Mouse (Mus musculus) intestine, embryonic 14.5 days (tissue): ENCODE results near the gene Dusp12. TPM values are rescaled to one million over a fixed set of nuclear protein-coding genes. Genes with fewer than 3 reads are reported as not detected.

ENCODE experiments used
- ATAC-seq: fragments of 200-750 bp; cut with Nextera tagmentation; replicated peaks from 2 replicates; pipeline ENCODE4 v1.8.0; 2017; ENCODE audit warnings: low read depth, moderate number of reproducible peaks, moderate TSS enrichment, moderate library complexity; ENCODE audit not compliant: low FRiP score, low TSS enrichment
- DNase-seq: peaks from one replicate; pipeline ENCODE4 v3.0.0-alpha.2; 2018; ENCODE audit warnings: low spot score
- H3K27ac ChIP-seq: fragments of 300-500 bp; sonication (generic); 2 replicates; pipeline ENCODE4 v1.5.1; 2014; ENCODE audit warnings: low read depth, mild to moderate bottlenecking, control low read depth
- H3K27me3 ChIP-seq: fragments of 300-500 bp; sonication (generic); replicated peaks from 2 replicates; pipeline ENCODE4 v1.6.1; 2014; ENCODE audit warnings: low read length, control low read depth; ENCODE audit not compliant: control insufficient read depth, insufficient read depth
- H3K36me3 ChIP-seq: fragments of 300-500 bp; sonication (generic); 2 replicates; pipeline ENCODE4 v1.6.1; 2014; ENCODE audit warnings: low read length, control low read depth; ENCODE audit not compliant: control insufficient read depth, insufficient read depth
- H3K4me1 ChIP-seq: fragments of 300-500 bp; sonication (generic); replicated peaks from 2 replicates; pipeline ENCODE4 v1.6.1; 2014; ENCODE audit warnings: low read length, control low read depth, mixed read lengths; ENCODE audit not compliant: control insufficient read depth, insufficient read depth
- H3K4me2 ChIP-seq: fragments of 300-500 bp; sonication (generic); 2 replicates; pipeline ENCODE4 v1.6.1; 2014; ENCODE audit warnings: low read length
- H3K4me3 ChIP-seq: fragments of 300-500 bp; sonication (generic); 2 replicates; pipeline ENCODE4 v1.5.1; 2014; ENCODE audit warnings: low read depth, low read length, control low read depth, mixed read lengths
- H3K9ac ChIP-seq: fragments of 300-500 bp; sonication (generic); 2 replicates; pipeline ENCODE4 v1.6.1; 2014; ENCODE audit warnings: mild to moderate bottlenecking, low read length
- H3K9me3 ChIP-seq: fragments of 300-500 bp; sonication (generic); 2 replicates; pipeline ENCODE4 v1.6.1; 2016; ENCODE audit warnings: low read length, control low read depth; ENCODE audit not compliant: control insufficient read depth
- WGBS: fragments of 180-500 bp; shearing (Covaris S2); extraction: QIAGEN DNeasy Blood & Tissue Kit; methylation state at CpG from one replicate; pipeline ENCODE4 v1.1.7; 2014; 5-methylcytosine and 5-hydroxymethylcytosine counted together
- polyA plus RNA-seq: library from polyadenylated mRNA; unstranded; fragments of >200 nt; fragmentation: Nextera tagmentation; extraction: Ambion mirVana; gene quantifications from 2 replicates; pipeline ENCODE4 v1.2.1, GENCODE M21; 2014

Gene Dusp12
- polyA plus RNA-seq, 1 experiment from 2014 or later: 53.5 TPM

GRCm38 (mm10) chr1:170924485-170924884 is 39.1 kb upstream of the Dusp12 start:
- Histone ChIP-seq H3K9me3 (no peaks in the 10 kb centered on the region), H3K9ac (no peak overlapping the region), H3K4me3 (no peak overlapping the region), H3K27ac (no peak overlapping the region), H3K36me3 (no peaks in the 10 kb centered on the region), H3K4me2 (no peak overlapping the region), H3K4me1 (no peaks in the 10 kb centered on the region), H3K27me3 (no peaks in the 10 kb centered on the region)
- no peak for DNase-seq
- 79% methylated on average over 6 of the region's 6 CpGs for WGBS
- no peak for ATAC-seq

- no peaks in the 10 kb centered on the region for H3K27me3 ChIP-seq
- no peak overlapping the region for H3K27ac ChIP-seq
- no peak overlapping the region for H3K4me2 ChIP-seq
- H3K9me3 ChIP-seq: no peaks in the 10 kb centered on the region
- DNase-seq (no peak), ATAC-seq (no peak)
- WGBS: 96% methylated on average over 8 of the region's 8 CpGs
- no peak overlapping the region for H3K9ac ChIP-seq
- H3K4me3 ChIP-seq: no peak overlapping the region
- H3K36me3 ChIP-seq: no peaks in the 10 kb centered on the region
- no peaks in the 10 kb centered on the region for H3K4me1 ChIP-seq
Observed at GRCm38 (mm10) chr1:170919308-170919707, 34.0 kb upstream of the Dusp12 start.

GRCm38 (mm10) chr1:170915657-170916056 is 30.3 kb upstream of the Dusp12 start:
- Histone ChIP-seq H3K4me3 (no peak overlapping the region), H3K9ac (no peak overlapping the region), H3K27ac (no peak overlapping the region), H3K4me2 (no peak overlapping the region), H3K4me1 (no peaks in the 10 kb centered on the region), H3K36me3 (no peaks in the 10 kb centered on the region), H3K27me3 (no peaks in the 10 kb centered on the region), H3K9me3 (no peaks in the 10 kb centered on the region)
- WGBS: 65% methylated on average over 5 of the region's 5 CpGs
- ATAC-seq (no peak), DNase-seq (no peak)

- Histone ChIP-seq H3K4me1 (peaks cover 5% of the 10 kb centered on the region), H3K9ac (no peak within 1 kb of the TSS), H3K27ac (no peak within 1 kb of the TSS), H3K27me3 (peaks cover 12% of the 10 kb centered on the region), H3K36me3 (no peaks in the 10 kb centered on the region), H3K4me3 (no peak within 1 kb of the TSS), H3K4me2 (no peak within 1 kb of the TSS), H3K9me3 (no peaks in the 10 kb centered on the region)
- 71% methylated on average over 5 of the region's 5 CpGs for WGBS
- no peak for DNase-seq
- ATAC-seq: no peak
Observed at GRCm38 (mm10) chr1:170912891-170913615, 27.7 kb upstream of the Dusp12 start, which contains the start of gene Fcrlb. TSS of gene Fcrlb (minus strand) at chr1:170912941.

- no peak overlapping the region for H3K27ac ChIP-seq
- H3K9ac ChIP-seq: no peak overlapping the region
- no peaks in the 10 kb centered on the region for H3K9me3 ChIP-seq
- ATAC-seq: no peak
- WGBS: 87% methylated on average over 11 of the region's 11 CpGs
- DNase-seq: no peak
- H3K4me1 ChIP-seq: peaks cover 7% of the 10 kb centered on the region
- H3K36me3 ChIP-seq: no peaks in the 10 kb centered on the region
- no peak overlapping the region for H3K4me2 ChIP-seq
- no peak overlapping the region for H3K4me3 ChIP-seq
- H3K27me3 ChIP-seq: peaks cover 22% of the 10 kb centered on the region
Observed at GRCm38 (mm10) chr1:170911907-170912660, 26.7 kb upstream of the Dusp12 start.

GRCm38 (mm10) chr1:170908341-170908740 is 23.0 kb upstream of the Dusp12 start:
- H3K27me3 ChIP-seq: peaks cover 36% of the 10 kb centered on the region
- DNase-seq (no peak), ATAC-seq (0 out of 2 replicates have a peak, but pooled peaks have one; percentile 31)
- H3K27ac ChIP-seq: no peak overlapping the region
- no peaks in the 10 kb centered on the region for H3K36me3 ChIP-seq
- peaks cover 7% of the 10 kb centered on the region for H3K4me1 ChIP-seq
- peak overlapping the region; percentile 86 for H3K4me2 ChIP-seq
- H3K9me3 ChIP-seq: no peaks in the 10 kb centered on the region
- 3% methylated on average over 21 of the region's 21 CpGs for WGBS
- peak overlapping the region; percentile 38 for H3K4me3 ChIP-seq
- H3K9ac ChIP-seq: peak overlapping the region; percentile 27; the same call in 1 of the 2 replicates

GRCm38 (mm10) chr1:170907456-170908191 is 22.3 kb upstream of the Dusp12 start:
- Histone ChIP-seq H3K4me2 (peak overlapping the region; percentile 86), H3K4me1 (peaks cover 7% of the 10 kb centered on the region), H3K27me3 (peaks cover 36% of the 10 kb centered on the region), H3K9ac (peak overlapping the region; percentile 27), H3K27ac (no peak overlapping the region), H3K36me3 (no peaks in the 10 kb centered on the region), H3K9me3 (no peaks in the 10 kb centered on the region), H3K4me3 (peak overlapping the region; percentile 38)
- peak; percentile 80 for DNase-seq
- peak; percentile 65; the same call in 1 of the 2 replicates for ATAC-seq
- under 1% methylated on average over 71 of the region's 71 CpGs for WGBS

GRCm38 (mm10) chr1:170907111-170907455 is 21.7 kb upstream of the Dusp12 start:
- WGBS: 30% methylated on average over 11 of the region's 11 CpGs
- H3K27me3 ChIP-seq: peaks cover 36% of the 10 kb centered on the region
- peak overlapping the region; percentile 86 for H3K4me2 ChIP-seq
- DNase-seq (peak; percentile 58), ATAC-seq (no peak)
- peak overlapping the region; percentile 38 for H3K4me3 ChIP-seq
- peaks cover 7% of the 10 kb centered on the region for H3K4me1 ChIP-seq
- no peak overlapping the region for H3K27ac ChIP-seq
- no peak overlapping the region for H3K9ac ChIP-seq
- no peaks in the 10 kb centered on the region for H3K36me3 ChIP-seq
- H3K9me3 ChIP-seq: no peaks in the 10 kb centered on the region
